Mouse (Mus musculus) liver, embryonic 16.5 days (tissue): ENCODE results near the gene Fam71a. TPM values are rescaled to one million over a fixed set of nuclear protein-coding genes. Genes with fewer than 3 reads are reported as not detected.
A peak's percentile ranks its signal among the peaks of the same experiment; 100 is the strongest.

Experiments
- ATAC-seq: fragments of 200-750 bp; cut with Nextera tagmentation; 2 replicates; pipeline ENCODE4 v1.8.0; 2017; ENCODE audit warnings: low read depth, mild to moderate bottlenecking, moderate number of reproducible peaks, moderate library complexity
- H3K27ac ChIP-seq: fragments of 300-500 bp; sonication (generic); 2 replicates; pipeline ENCODE4 v1.5.1; 2014; ENCODE audit warnings: mild to moderate bottlenecking, low read length
- H3K27me3 ChIP-seq: fragments of 300-500 bp; sonication (generic); 2 replicates; pipeline ENCODE4 v1.6.1; 2014; ENCODE audit warnings: low read depth, low read length, mixed read lengths; ENCODE audit not compliant: control insufficient read depth, insufficient read depth
- H3K36me3 ChIP-seq: fragments of 300-500 bp; sonication (generic); 2 replicates; pipeline ENCODE4 v1.6.1; 2014; ENCODE audit warnings: mild to moderate bottlenecking; ENCODE audit not compliant: control insufficient read depth, insufficient read depth
- H3K4me1 ChIP-seq: fragments of 300-500 bp; sonication (generic); 2 replicates; pipeline ENCODE4 v1.6.1; 2014; ENCODE audit warnings: low read depth, low read length, mixed read lengths; ENCODE audit not compliant: control insufficient read depth
- H3K4me2 ChIP-seq: fragments of 300-500 bp; sonication (generic); 2 replicates; pipeline ENCODE4 v1.6.1; 2014; ENCODE audit warnings: low read depth, low read length, mixed read lengths
- H3K4me3 ChIP-seq: fragments of 300-500 bp; sonication (generic); 2 replicates; pipeline ENCODE4 v1.5.1; 2014; ENCODE audit warnings: low read depth, mild to moderate bottlenecking, low read length
- H3K9ac ChIP-seq: fragments of 300-500 bp; sonication (generic); 2 replicates; pipeline ENCODE4 v1.6.1; 2014; ENCODE audit warnings: low read depth, low read length
- H3K9me3 ChIP-seq: fragments of 300-500 bp; sonication (generic); replicated peaks from 2 replicates; pipeline ENCODE4 v1.6.1; 2016; ENCODE audit warnings: low read length; ENCODE audit not compliant: control insufficient read depth
- WGBS: fragments of 180-500 bp; shearing (Covaris S2); extraction: QIAGEN DNeasy Blood & Tissue Kit; methylation state at CpG from one replicate; pipeline ENCODE4 v1.1.7; 2014; ENCODE audit not compliant: insufficient replicate concordance; 5-methylcytosine and 5-hydroxymethylcytosine counted together
- polyA plus RNA-seq: library from polyadenylated mRNA; unstranded; fragments of >200 nt; fragmentation: Nextera tagmentation; extraction: Ambion mirVana; gene quantifications from 2 replicates; pipeline ENCODE4 v1.2.1, GENCODE M21; 2015

The Fam71a gene
- not detected in 2 replicates for polyA plus RNA-seq

GRCm38 (mm10) chr1:191164717-191165116, at the start of gene Fam71a:
TSS of gene Fam71a (minus strand) at chr1:191164817.
- Histone ChIP-seq H3K27me3 (no peaks in the 10 kb centered on the region), H3K4me1 (no peaks in the 10 kb centered on the region), H3K27ac (no peak within 1 kb of the TSS), H3K9ac (no peak within 1 kb of the TSS), H3K4me3 (no peak within 1 kb of the TSS), H3K36me3 (no peaks in the 10 kb centered on the region), H3K9me3 (no peaks in the 10 kb centered on the region), H3K4me2 (no peak within 1 kb of the TSS)
- ATAC-seq, result no peak
- WGBS, result 54% methylated on average over 3 of the region's 3 CpGs

GRCm38 (mm10) chr1:191211096-191211495, 46.5 kb upstream of the Fam71a start:
- no peaks in the 10 kb centered on the region for H3K9me3 ChIP-seq
- H3K36me3 ChIP-seq, result no peaks in the 10 kb centered on the region
- no peak overlapping the region for H3K4me2 ChIP-seq
- H3K4me3 ChIP-seq, result no peak overlapping the region
- H3K27ac ChIP-seq, result no peak overlapping the region
- H3K9ac ChIP-seq, result no peak overlapping the region
- WGBS, result 35% methylated on average over 2 of the region's 2 CpGs
- peaks cover 9% of the 10 kb centered on the region for H3K27me3 ChIP-seq
- no peaks in the 10 kb centered on the region for H3K4me1 ChIP-seq
- no peak for ATAC-seq

- Histone ChIP-seq H3K27me3 (peaks cover 5% of the 10 kb centered on the region), H3K4me2 (no peak overlapping the region), H3K36me3 (no peaks in the 10 kb centered on the region), H3K9me3 (no peaks in the 10 kb centered on the region), H3K4me1 (no peaks in the 10 kb centered on the region), H3K4me3 (no peak overlapping the region), H3K9ac (no peak overlapping the region), H3K27ac (no peak overlapping the region)
- WGBS, result 50% methylated on average over 5 of the region's 5 CpGs
- no peak for ATAC-seq
Observed at GRCm38 (mm10) chr1:191205791-191206190, 41.2 kb upstream of the Fam71a start.

GRCm38 (mm10) chr1:191204876-191205275, 40.3 kb upstream of the Fam71a start:
- 53% methylated on average over 5 of the region's 5 CpGs for WGBS

GRCm38 (mm10) chr1:191203496-191203895, 38.9 kb upstream of the Fam71a start:
- no peaks in the 10 kb centered on the region for H3K36me3 ChIP-seq
- no peaks in the 10 kb centered on the region for H3K4me1 ChIP-seq
- no peak overlapping the region for H3K4me3 ChIP-seq
- 54% methylated on average over 2 of the region's 2 CpGs for WGBS
- no peak overlapping the region for H3K4me2 ChIP-seq
- no peak overlapping the region for H3K27ac ChIP-seq
- H3K9ac ChIP-seq, result no peak overlapping the region
- peaks cover 5% of the 10 kb centered on the region for H3K27me3 ChIP-seq
- H3K9me3 ChIP-seq, result no peaks in the 10 kb centered on the region
- no peak for ATAC-seq

More at GRCm38 (mm10) chr1:191204876-191205275, 40.3 kb upstream of the Fam71a start:
- H3K27ac ChIP-seq, result no peak overlapping the region
- H3K4me3 ChIP-seq, result no peak overlapping the region
- no peak overlapping the region for H3K9ac ChIP-seq
- H3K9me3 ChIP-seq, result no peaks in the 10 kb centered on the region
- H3K27me3 ChIP-seq, result peaks cover 5% of the 10 kb centered on the region
- no peaks in the 10 kb centered on the region for H3K36me3 ChIP-seq
- H3K4me1 ChIP-seq, result no peaks in the 10 kb centered on the region
- no peak for ATAC-seq
- H3K4me2 ChIP-seq, result no peak overlapping the region

GRCm38 (mm10) chr1:191202208-191202952, 37.8 kb upstream of the Fam71a start:
- Histone ChIP-seq H3K4me3 (no peak overlapping the region), H3K9ac (no peak overlapping the region), H3K36me3 (no peaks in the 10 kb centered on the region), H3K9me3 (no peaks in the 10 kb centered on the region), H3K4me1 (no peaks in the 10 kb centered on the region), H3K4me2 (no peak overlapping the region), H3K27me3 (peaks cover 5% of the 10 kb centered on the region), H3K27ac (no peak overlapping the region)
- WGBS, result 64% methylated on average over 11 of the region's 11 CpGs
- ATAC-seq, result no peak

GRCm38 (mm10) chr1:191200816-191201602, 36.4 kb upstream of the Fam71a start:
- Histone ChIP-seq H3K27me3 (peaks cover 5% of the 10 kb centered on the region), H3K9me3 (no peaks in the 10 kb centered on the region), H3K36me3 (no peaks in the 10 kb centered on the region), H3K4me2 (no peak overlapping the region), H3K27ac (no peak overlapping the region), H3K9ac (no peak overlapping the region), H3K4me1 (no peaks in the 10 kb centered on the region), H3K4me3 (no peak overlapping the region)
- no peak for ATAC-seq
- 48% methylated on average over 9 of the region's 9 CpGs for WGBS

GRCm38 (mm10) chr1:191197916-191198315, 33.3 kb upstream of the Fam71a start:
- no peaks in the 10 kb centered on the region for H3K27me3 ChIP-seq
- no peaks in the 10 kb centered on the region for H3K36me3 ChIP-seq
- H3K4me2 ChIP-seq, result peak overlapping the region; percentile 19; the same call in 1 of the 2 replicates
- H3K9ac ChIP-seq, result no peak overlapping the region
- ATAC-seq, result no peak; the same call in 1 of the 2 replicates
- no peaks in the 10 kb centered on the region for H3K9me3 ChIP-seq
- no peak overlapping the region for H3K4me3 ChIP-seq
- H3K4me1 ChIP-seq, result no peaks in the 10 kb centered on the region
- 14% methylated on average over 7 of the region's 7 CpGs for whole genome bisulfite sequencing
- H3K27ac ChIP-seq, result peak overlapping the region; percentile 13; the same call in 1 of the 2 replicates

GRCm38 (mm10) chr1:191196016-191196415, 31.4 kb upstream of the Fam71a start:
- Histone ChIP-seq H3K27me3 (peaks cover 2% of the 10 kb centered on the region; the same call in 1 of the 2 replicates), H3K36me3 (no peaks in the 10 kb centered on the region), H3K9ac (no peak overlapping the region), H3K27ac (no peak overlapping the region), H3K9me3 (no peaks in the 10 kb centered on the region), H3K4me1 (no peaks in the 10 kb centered on the region), H3K4me2 (no peak overlapping the region), H3K4me3 (no peak overlapping the region)
- WGBS, result 61% methylated on average over 6 of the region's 6 CpGs
- no peak for ATAC-seq
